Mouse (Mus musculus) forelimb bud, embryonic 11.5 days (tissue): ENCODE data around the gene Yaf2.
"Not testable (repeated sequence)": the region's sequence is repeated elsewhere in the genome, so short reads cannot be mapped to it uniquely, and the experiment has no call there.

Experiments used
- DNase-seq: peaks from one replicate; pipeline ENCODE4 v3.0.0-alpha.2; 2012; ENCODE audit warnings: low read depth, low spot score

Yaf2 gene

GRCm38 (mm10) chr15:93253172-93253571 lies 83.6 kb downstream of the Yaf2 start:
- DNase-seq: no peak

- no peak for DNase-seq
Observed at GRCm38 (mm10) chr15:93252396-93252795, 84.3 kb downstream of the Yaf2 start.

GRCm38 (mm10) chr15:93251553-93252250 lies 85.0 kb downstream of the Yaf2 start:
- DNase-seq: peak; percentile 55

- DNase-seq: no peak
Observed at GRCm38 (mm10) chr15:93243202-93243601, 93.5 kb downstream of the Yaf2 start.

- DNase-seq: not testable (repeated sequence)
Observed at GRCm38 (mm10) chr15:93236456-93236855, 100.3 kb downstream of the Yaf2 start.
